Mouse (Mus musculus) frontal cortex, adult 2 months (tissue): ENCODE data around the gene Ifi27l2a. TPM values are rescaled to one million over a fixed set of nuclear protein-coding genes. Genes with fewer than 3 reads are reported as not detected.

Experiments used
- DNase-seq, 2 experiments: peaks; one replicate each; pipeline ENCODE4 v3.0.0; 2022; ENCODE audit warnings: low spot score in 1 of 2; ENCODE audit errors: extremely low spot score in 1 of 2
- polyA plus RNA-seq: library from polyadenylated mRNA; depleted of rRNA; stranded (reverse); fragments of >200 nt; gene quantifications from 2 replicates; pipeline ENCODE4 v1.2.3, GENCODE M21; 2012; rRNA removed

The Ifi27l2a gene
- polyA plus RNA-seq, 1 experiment, result 14.3 TPM

DNA sequence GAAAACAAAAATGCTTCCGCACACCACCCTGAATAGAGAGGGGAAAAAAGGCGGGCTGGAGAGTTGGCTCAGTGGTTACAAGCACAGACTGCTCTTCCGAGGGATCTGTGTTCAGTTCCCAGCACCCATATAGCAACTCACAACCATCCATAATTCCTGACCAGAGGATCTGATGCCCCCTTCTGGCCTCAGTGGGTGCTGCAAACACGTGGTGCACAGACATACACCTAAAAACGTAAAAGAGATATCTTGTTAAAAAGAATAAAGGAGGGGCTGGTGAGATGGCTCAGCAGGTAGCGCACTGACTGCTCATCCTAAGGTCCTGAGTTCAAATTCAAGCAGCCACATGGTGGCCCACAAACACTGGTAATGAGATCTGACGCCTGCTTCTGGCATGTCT, 16.8 kb downstream of the Ifi27l2a start:
- DNase-seq, result no peak

DNA sequence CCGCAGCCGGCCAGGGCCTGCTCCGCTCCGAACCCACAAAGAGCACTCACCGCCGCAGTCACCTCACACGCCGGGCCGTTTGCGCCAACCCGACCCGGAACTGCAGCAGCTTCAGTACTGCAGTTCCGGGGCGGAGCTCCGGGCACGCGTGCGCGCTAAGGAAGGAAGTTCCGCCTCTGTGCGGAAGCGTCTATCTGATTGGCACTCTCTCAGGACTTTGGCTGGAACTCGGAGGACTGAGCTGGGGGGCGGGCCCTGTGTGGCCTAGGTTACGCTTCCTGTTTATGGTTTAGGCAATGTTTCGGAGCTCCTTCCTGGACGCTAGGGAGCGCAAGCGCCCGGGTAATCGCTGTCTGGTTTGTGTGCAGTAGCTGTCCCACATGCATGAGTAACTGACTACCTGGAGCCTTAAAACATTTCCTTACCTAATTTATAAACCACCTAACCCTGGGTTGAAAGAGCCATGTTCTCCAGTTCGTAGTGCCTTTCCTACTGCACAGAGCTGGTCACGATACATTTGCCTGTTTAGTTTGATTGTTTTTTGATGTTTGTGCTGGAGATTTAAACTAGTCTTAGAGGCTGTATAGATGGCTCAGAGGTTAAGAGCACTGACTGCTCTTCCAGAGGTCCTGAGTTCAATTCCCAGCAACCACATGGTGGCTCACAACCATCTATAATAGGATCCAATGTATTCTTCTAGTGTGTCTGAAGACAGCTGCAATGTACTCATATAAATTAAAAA, 17.6 kb downstream of the Ifi27l2a start, which contains the start of gene Ddx24:
TSS of gene Ddx24 (minus strand) at position 102 of the 742 bp plus-strand sequence.
- DNase-seq, result peak; percentile 99

- peak in 1 of 2 experiments; percentile 51 for DNase-seq
Measured at GRCm38 (mm10) chr12:103425016-103425728, 18.3 kb downstream of the Ifi27l2a start.

GRCm38 (mm10) chr12:103408144-103408543, 35.3 kb downstream of the Ifi27l2a start:
- peak; percentile 49 to 72 for DNase-seq

- DNase-seq, result no peak
Measured at GRCm38 (mm10) chr12:103407720-103408119, 35.8 kb downstream of the Ifi27l2a start, which contains the start of gene 9330161L09Rik. 9330161L09Rik (minus strand) TSS chr12:103407820.

DNA sequence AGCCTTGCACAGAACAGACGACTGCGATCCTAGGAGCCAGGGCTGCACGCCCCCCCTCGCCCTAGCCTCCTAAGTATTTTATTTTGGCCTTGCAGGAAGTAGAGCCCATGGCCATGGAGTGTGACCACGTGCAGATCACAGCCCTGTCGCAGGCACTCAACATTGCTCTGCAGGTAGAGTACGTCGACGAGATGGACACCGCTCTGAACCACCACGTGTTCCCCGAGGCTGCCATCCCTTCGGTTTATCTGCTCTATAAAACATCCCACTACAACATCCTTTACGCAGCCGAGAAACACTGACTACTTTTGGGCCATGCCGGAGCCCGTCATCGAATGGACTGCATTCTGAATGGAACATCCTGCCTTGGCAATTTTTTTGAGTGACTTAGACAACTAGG, 39.3 kb downstream of the Ifi27l2a start:
- no peak for DNase-seq

- DNase-seq, result no peak
Measured at GRCm38 (mm10) chr12:103396751-103397150, 46.7 kb downstream of the Ifi27l2a start.

- no peak for DNase-seq
Measured at GRCm38 (mm10) chr12:103395486-103396275, 47.8 kb downstream of the Ifi27l2a start.

- DNase-seq, result no peak
Measured at GRCm38 (mm10) chr12:103393528-103393927, 50.0 kb downstream of the Ifi27l2a start.

Other genes starting within 250 kb of the Ifi27l2a start
- 7.2 and 7.8 TPM in 2 replicates for gene Prima1, start 201.5 kb downstream of the Ifi27l2a start, polyA plus RNA-seq
- gene Fam181a, start 132.7 kb downstream of the Ifi27l2a start, polyA plus RNA-seq, result 4.6 and 7.1 TPM in 2 replicates
- gene Asb2, start 87.7 kb downstream of the Ifi27l2a start, polyA plus RNA-seq, result 7.6 TPM in 2 replicates
- 23.6 and 24.4 TPM in 2 replicates for gene Otub2, start 55.0 kb downstream of the Ifi27l2a start, polyA plus RNA-seq
- 1.00 and 1.6 TPM in 2 replicates for gene 9330161L09Rik, start 35.9 kb downstream of the Ifi27l2a start, polyA plus RNA-seq
- gene Ddx24, start 17.9 kb downstream of the Ifi27l2a start, polyA plus RNA-seq, result 136 and 141 TPM in 2 replicates
- gene Ifi27, start 9.5 kb downstream of the Ifi27l2a start, polyA plus RNA-seq, result 117 and 120 TPM in 2 replicates
- gene Ifi27l2b, start 13.5 kb upstream of the Ifi27l2a start, polyA plus RNA-seq, result not detected in 2 replicates
- gene Ppp4r4, start 88.6 kb upstream of the Ifi27l2a start, polyA plus RNA-seq, result 20.8 and 23.5 TPM in 2 replicates
- gene Serpina10, start 187.8 kb upstream of the Ifi27l2a start, polyA plus RNA-seq, result 0.02 TPM in 1 of 2 replicates, not detected in the other
- gene Serpina6, start 213.5 kb upstream of the Ifi27l2a start, polyA plus RNA-seq, result not detected in 2 replicates
- gene Serpina16, start 232.5 kb upstream of the Ifi27l2a start, polyA plus RNA-seq, result not detected in 2 replicates